Mouse (Mus musculus) lung, postnatal 0 days (tissue): ENCODE results near the gene Golgb1.

Experiments used
- CTCF ChIP-seq: IDR thresholded peaks from 2 replicates; pipeline ENCODE4 v1.5.1; 2016; ENCODE audit warnings: antibody characterized with exemption, mild to moderate bottlenecking
- EP300 ChIP-seq: IDR thresholded peaks from 2 replicates; pipeline ENCODE4 v1.6.1; 2016; ENCODE audit warnings: antibody characterized with exemption, mild to moderate bottlenecking, control low read depth

GRCm38 (mm10) chr16:36934131-36934840 is 59.3 kb downstream of the Golgb1 start:
- no peak for TF ChIP-seq EP300
- TF ChIP-seq CTCF: no peak
